In genomic region chr4:102977778-102978321, GRCm38 (mm10) we compare ENCODE assay signal across 10 mouse cellular contexts. TPM values are rescaled to one million over a fixed set of nuclear protein-coding genes. Genes with fewer than 3 reads are reported as not detected.
DNase-seq lines count a peak whose midpoint lies in the region; ATAC-seq and TF ChIP-seq lines count a peak whose summit lies in the region.
"Had no signal": no experiment of that assay in that cellular context is flagged by ENCODE, and none has a peak within 500 bp of the region (broad histone marks: within the 10 kb centered on the region; RNA-seq: fewer than 3 reads in every experiment).

No protein-coding gene starts in this region.

- no peak for TF ChIP-seq POLR2A in olfactory bulb, adult 2 months (IDR thresholded peaks at IDR 0.05; ENCODE audit: insufficient read depth, low read depth, low read length)

- ATAC-seq in liver, embryonic 11.5 days (replicated peaks; ENCODE audit: low FRiP score) = no peak
- no peak for ATAC-seq in liver, postnatal 0 days
- ATAC-seq in limb, embryonic 11.5 days (ENCODE audit: insufficient number of reproducible peaks, low FRiP score, low TSS enrichment, low read depth) = no peak
- ATAC-seq: Patski had no signal

- peaks cover 5% of the 10 kb centered on the region; the same call in 1 of the 2 replicates for H3K4me1 ChIP-seq in liver, embryonic 11.5 days (replicated peaks; ENCODE audit: control insufficient read depth, insufficient read depth, low read length)
- peaks cover 5% of the 10 kb centered on the region for H3K4me1 ChIP-seq in liver, postnatal 0 days (ENCODE audit: insufficient read depth)
- peaks cover 36% of the 10 kb centered on the region for H3K4me1 ChIP-seq in forebrain, embryonic 10.5 days
- H3K4me1 ChIP-seq in limb, embryonic 11.5 days (ENCODE audit: control insufficient read depth, insufficient read depth, low read length) = 0 out of 2 replicates have a peak, but pooled peaks cover 3% of the 10 kb centered on the region
- peaks cover 10% of the 10 kb centered on the region for H3K4me1 ChIP-seq in olfactory bulb, adult 2 months (ENCODE audit: control insufficient read depth, insufficient read depth, low read length)

- no peak overlapping the region for H3K4me3 ChIP-seq in liver, embryonic 11.5 days (ENCODE audit: low read depth, low read length)
- no peak overlapping the region for H3K4me3 ChIP-seq in liver, postnatal 0 days (ENCODE audit: low read depth, low read length)
- peak overlapping the region; percentile 47 for H3K4me3 ChIP-seq in forebrain, embryonic 10.5 days
- no peak overlapping the region for H3K4me3 ChIP-seq in limb, embryonic 11.5 days (ENCODE audit: low read depth, low read length)
- H3K4me3 ChIP-seq in olfactory bulb, adult 2 months (ENCODE audit: insufficient read depth, low read depth, low read length) = peak overlapping the region; percentile 19

- H3K4me2 ChIP-seq in liver, embryonic 11.5 days = peak overlapping the region; percentile 70
- no peak overlapping the region for H3K4me2 ChIP-seq in liver, postnatal 0 days (ENCODE audit: low read depth, low read length)
- peak overlapping the region; percentile 65 for H3K4me2 ChIP-seq in limb, embryonic 11.5 days (ENCODE audit: low read depth, severe bottlenecking)

- H3K27ac ChIP-seq in liver, embryonic 11.5 days (ENCODE audit: low read depth, low read length) = no peak overlapping the region
- H3K27ac ChIP-seq in liver, postnatal 0 days (ENCODE audit: low read depth) = no peak overlapping the region
- H3K27ac ChIP-seq in forebrain, embryonic 10.5 days = no peak overlapping the region
- no peak overlapping the region for H3K27ac ChIP-seq in limb, embryonic 11.5 days (replicated peaks; ENCODE audit: low read depth, low read length)
- H3K27ac ChIP-seq in olfactory bulb, adult 2 months (ENCODE audit: insufficient read depth, low read depth, low read length) = no peak overlapping the region

- no peaks in the 10 kb centered on the region for H3K9me3 ChIP-seq in liver, embryonic 11.5 days (ENCODE audit: control insufficient read depth, low read length)
- peaks cover 4% of the 10 kb centered on the region; the same call in 1 of the 2 replicates for H3K9me3 ChIP-seq in liver, postnatal 0 days (ENCODE audit: low read length)
- H3K9me3 ChIP-seq in forebrain, embryonic 10.5 days = 0 out of 2 replicates have a peak, but pooled peaks cover 3% of the 10 kb centered on the region
- H3K9me3 ChIP-seq in limb, embryonic 11.5 days (ENCODE audit: control insufficient read depth, low read length) = no peaks in the 10 kb centered on the region

- TF ChIP-seq EP300 in liver, postnatal 0 days (IDR thresholded peaks at IDR 0.05; ENCODE audit: low read depth) = no peak

- H3K27me3 ChIP-seq in liver, embryonic 11.5 days (replicated peaks; ENCODE audit: control insufficient read depth, insufficient read depth, low read length) = peaks cover 12% of the 10 kb centered on the region; the same call in 1 of the 2 replicates
- H3K27me3 ChIP-seq in liver, postnatal 0 days (ENCODE audit: insufficient read depth, low read length) = no peaks in the 10 kb centered on the region
- peaks cover 92% of the 10 kb centered on the region for H3K27me3 ChIP-seq in forebrain, embryonic 10.5 days (ENCODE audit: poor library complexity, severe bottlenecking)
- peaks cover 6% of the 10 kb centered on the region; the same call in 1 of the 2 replicates for H3K27me3 ChIP-seq in limb, embryonic 11.5 days (ENCODE audit: control insufficient read depth, insufficient read depth, low read length)

- no peak for TF ChIP-seq CTCF in liver, postnatal 0 days (IDR thresholded peaks at IDR 0.05; ENCODE audit: low read depth)
- no peak for TF ChIP-seq CTCF in olfactory bulb, adult 2 months (IDR thresholded peaks at IDR 0.05; ENCODE audit: insufficient read depth, low read depth, low read length)

- no peaks in the 10 kb centered on the region for H3K36me3 ChIP-seq in liver, embryonic 11.5 days (ENCODE audit: control insufficient read depth, insufficient read depth, low read length)
- H3K36me3 ChIP-seq in liver, postnatal 0 days (replicated peaks; ENCODE audit: insufficient read depth, low read length) = no peaks in the 10 kb centered on the region
- no peaks in the 10 kb centered on the region for H3K36me3 ChIP-seq in forebrain, embryonic 10.5 days (replicated peaks)
- H3K36me3 ChIP-seq in limb, embryonic 11.5 days (ENCODE audit: control insufficient read depth, insufficient read depth, low read length) = no peaks in the 10 kb centered on the region

- WGBS in liver, embryonic 11.5 days = 16% methylated on average over 16 of the region's 16 CpGs
- 20% methylated on average over 16 of the region's 16 CpGs for WGBS in liver, postnatal 0 days (ENCODE audit: insufficient replicate concordance)
- WGBS in forebrain, embryonic 10.5 days = 11% methylated on average over 16 of the region's 16 CpGs
- WGBS in limb, embryonic 11.5 days = 6% methylated on average over 16 of the region's 16 CpGs
- 17% methylated on average over 16 of the region's 16 CpGs for WGBS in olfactory bulb, adult 2 months

- H3K9ac ChIP-seq in liver, embryonic 11.5 days (ENCODE audit: low read depth, low read length) = no peak overlapping the region
- H3K9ac ChIP-seq in liver, postnatal 0 days (replicated peaks) = no peak overlapping the region
- no peak overlapping the region for H3K9ac ChIP-seq in limb, embryonic 11.5 days (ENCODE audit: low read length)

- no peak for DNase-seq in liver, embryonic 11.5 days (ENCODE audit: low spot score)
- DNase-seq in liver, postnatal 0 days = no peak
- DNase-seq in forebrain, embryonic 10.5 days (ENCODE audit: extremely low spot score, low spot score) = no peak
- DNase-seq in limb, embryonic 11.5 days (ENCODE audit: low spot score) = peak; percentile 47
- DNase-seq in testis, postnatal 10 days (ENCODE audit: low spot score) = no peak
- DNase-seq in adrenal gland, postnatal 14 days = no peak
- DNase-seq in urinary bladder, postnatal 36 days (ENCODE audit: low spot score in 2 of 2) = no peak

RNA-seq across cellular contexts. Expression of gene Tctex1d1, which starts 0.6 kb away (rescaled TPM):
- polyA plus RNA-seq in liver, embryonic 11.5 days (2014; fragmentation: Nextera tagmentation; extraction: Ambion mirVana) = 0.22 and 0.29 TPM in 2 replicates
- not detected in 2 replicates for polyA plus RNA-seq in liver, postnatal 0 days (2015; fragmentation: Nextera tagmentation; extraction: Ambion mirVana)
- polyA plus RNA-seq in forebrain, embryonic 10.5 days (2016; fragmentation: Nextera tagmentation; extraction: Ambion mirVana) = 0.31 and 0.36 TPM in 2 replicates
- polyA plus RNA-seq in limb, embryonic 11.5 days (2014; fragmentation: Nextera tagmentation; extraction: Ambion mirVana) = 0.14 and 0.37 TPM in 2 replicates
- polyA plus RNA-seq in olfactory bulb, adult 2 months (2012; ENCODE audit: insufficient read depth, insufficient read length, low replicate concordance, missing spikeins) = not detected in 2 replicates
- total RNA-seq in adrenal gland, postnatal 14 days (2021) = not detected in 2 replicates
- polyA plus RNA-seq: large intestine, adult 2 months; Patski had no signal

RNA-seq across cellular contexts. Expression of gene Insl5, which starts 48.8 kb away (rescaled TPM):
- polyA plus RNA-seq in liver, embryonic 11.5 days (2014; fragmentation: Nextera tagmentation; extraction: Ambion mirVana) = not detected in 2 replicates
- not detected in 2 replicates for polyA plus RNA-seq in liver, postnatal 0 days (2015; fragmentation: Nextera tagmentation; extraction: Ambion mirVana)
- not detected in 2 replicates for polyA plus RNA-seq in forebrain, embryonic 10.5 days (2016; fragmentation: Nextera tagmentation; extraction: Ambion mirVana)
- polyA plus RNA-seq in limb, embryonic 11.5 days (2014; fragmentation: Nextera tagmentation; extraction: Ambion mirVana) = 0.27 TPM in 1 of 2 replicates, not detected in the other
- not detected in 2 replicates for polyA plus RNA-seq in olfactory bulb, adult 2 months (2012; ENCODE audit: insufficient read depth, insufficient read length, low replicate concordance, missing spikeins)
- total RNA-seq in adrenal gland, postnatal 14 days (2021) = not detected in 2 replicates
- polyA plus RNA-seq: Patski had no signal

Comparison
In these comparisons a context has a peak if more than half of its experiments do, and no peak if none do; other contexts are left out.
1. H3K4me3 ChIP-seq: peak in forebrain, embryonic 10.5 days (single experiment) and olfactory bulb, adult 2 months (single experiment); none in liver, embryonic 11.5 days (single experiment), liver, postnatal 0 days (single experiment) and limb, embryonic 11.5 days (single experiment).